ENCODE assay signal across 34 mouse cellular contexts in genomic region chr4:32139586-32139985, GRCm38 (mm10).
"Had no signal": no experiment of that assay in that cellular context is flagged by ENCODE, and none has a peak within 500 bp of the region (broad histone marks: within the 10 kb centered on the region; RNA-seq: fewer than 3 reads in every experiment).

No protein-coding gene starts in this region.

- DNase-seq: heart, postnatal 10 days; heart, postnatal 14 days; heart, postnatal 36 days; heart, postnatal 4 days; kidney, adult 11 months; kidney, adult 18-20 months; kidney, adult 2 months; kidney, adult 8-10 months; kidney, adult 9 months; kidney, postnatal 10 days; kidney, postnatal 14 days; kidney, postnatal 25 days; kidney, postnatal 36 days; kidney, postnatal 4 days; layer of hippocampus, adult 9-11 months; layer of hippocampus, postnatal 36 days had no signal

- H3K9me3 ChIP-seq: heart, embryonic 10.5 days; heart, embryonic 12.5 days; heart, embryonic 13.5 days; heart, embryonic 15.5 days; hindbrain, embryonic 10.5 days; hindbrain, embryonic 12.5 days; hindbrain, embryonic 13.5 days; hindbrain, embryonic 15.5 days; intestine, embryonic 15.5 days; kidney, embryonic 15.5 days had no signal

- H3K4me1 ChIP-seq: hindbrain, embryonic 10.5 days; hindbrain, embryonic 12.5 days; hindbrain, embryonic 13.5 days; hindbrain, embryonic 15.5 days; intestine, embryonic 15.5 days; kidney, embryonic 15.5 days had no signal

- H3K27me3 ChIP-seq: heart, embryonic 12.5 days; heart, embryonic 13.5 days; hindbrain, embryonic 12.5 days; hindbrain, embryonic 13.5 days; hindbrain, embryonic 15.5 days; intestine, embryonic 15.5 days; kidney, embryonic 15.5 days had no signal

- H3K36me3 ChIP-seq: heart, embryonic 10.5 days; heart, embryonic 12.5 days; heart, embryonic 13.5 days; heart, embryonic 15.5 days; hindbrain, embryonic 10.5 days; hindbrain, embryonic 12.5 days; hindbrain, embryonic 13.5 days; hindbrain, embryonic 15.5 days; intestine, embryonic 15.5 days; kidney, embryonic 15.5 days had no signal

- H3K27ac ChIP-seq: heart, embryonic 10.5 days; heart, embryonic 13.5 days; heart, embryonic 15.5 days; hindbrain, embryonic 10.5 days; hindbrain, embryonic 12.5 days; hindbrain, embryonic 13.5 days; hindbrain, embryonic 14.5 days; hindbrain, embryonic 15.5 days; hindbrain, postnatal 0 days; intestine, embryonic 15.5 days; kidney, embryonic 15.5 days; kidney, postnatal 0 days; layer of hippocampus, adult 2 months had no signal

- ATAC-seq: hindbrain, embryonic 16.5 days; hindbrain, postnatal 0 days; inflammation-experienced regulatory T-cells, adult 6 months; intestine, embryonic 15.5 days; intestine, embryonic 16.5 days; intestine, postnatal 0 days had no signal

- H3K4me2 ChIP-seq: heart, embryonic 12.5 days; heart, embryonic 13.5 days; heart, embryonic 15.5 days; hindbrain, embryonic 12.5 days; hindbrain, embryonic 13.5 days; hindbrain, embryonic 14.5 days; hindbrain, embryonic 15.5 days; intestine, embryonic 15.5 days; kidney, embryonic 15.5 days had no signal

- H3K9ac ChIP-seq: heart, embryonic 12.5 days; heart, embryonic 13.5 days; heart, embryonic 15.5 days; hindbrain, embryonic 12.5 days; hindbrain, embryonic 13.5 days; hindbrain, embryonic 14.5 days; hindbrain, embryonic 15.5 days; intestine, embryonic 15.5 days; kidney, embryonic 15.5 days had no signal

- H3K4me3 ChIP-seq: heart, embryonic 10.5 days; heart, embryonic 12.5 days; heart, embryonic 13.5 days; heart, embryonic 15.5 days; hindbrain, embryonic 10.5 days; hindbrain, embryonic 12.5 days; hindbrain, embryonic 13.5 days; hindbrain, embryonic 15.5 days; intestine, embryonic 15.5 days; kidney, embryonic 15.5 days; layer of hippocampus, adult 2 months had no signal
